Mouse (Mus musculus) mouse embryonic stem cell (cell line): Measurements from ENCODE around the gene Hist1h3d.

Source experiments
- in situ Hi-C, 2 experiments: fragments of 300-500 bp; cut with MboI; formaldehyde crosslinking; loops; 1 replicate in 1 of 2; 3 replicates in 1 of 2; pipeline ENCODE4 v1.14.3; 2019 to 2020; ENCODE audit warnings: low sequenced_read_pairs in 2 of 2, low pct_unique_long_range_greater_than_20kb in 1 of 2, mixed read lengths in 1 of 2; ENCODE audit not compliant: unreplicated experiment in 1 of 2

Hist1h3d gene

DNA sequence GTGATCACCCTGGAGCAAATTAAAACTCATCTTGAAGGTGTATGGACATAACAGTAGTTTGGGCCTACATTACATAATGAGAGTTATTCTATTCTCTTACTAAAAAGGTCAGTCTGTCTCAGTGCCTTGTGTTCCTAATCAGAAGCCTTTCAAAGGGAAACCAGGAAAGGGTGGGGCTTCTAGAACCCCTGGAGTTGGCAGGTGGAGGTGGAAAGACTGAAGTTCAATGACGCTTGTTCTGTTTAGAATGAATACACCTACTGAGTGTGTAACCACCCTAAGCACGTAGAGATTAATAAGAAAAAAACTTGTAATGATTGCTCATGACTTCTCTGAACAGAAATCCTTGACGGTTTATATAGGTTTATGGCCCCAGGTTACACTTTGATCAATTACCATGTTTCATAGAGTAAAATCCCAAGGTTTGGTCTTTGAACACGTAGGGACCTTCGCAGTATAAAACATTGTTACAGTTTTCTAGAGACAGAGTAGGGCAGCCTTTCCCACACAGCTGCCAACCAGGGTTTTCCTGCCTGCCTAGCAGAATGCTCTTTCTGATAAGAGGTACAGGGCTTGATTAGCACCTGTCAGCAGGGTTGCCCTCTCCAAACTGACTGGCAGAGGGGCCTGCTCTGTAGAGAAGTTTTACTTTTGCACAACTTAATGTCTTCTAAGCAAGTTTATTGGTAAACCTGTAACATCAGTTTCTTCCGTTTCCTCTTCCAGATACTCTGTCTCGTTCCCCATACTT is 20.2 kb downstream of the Hist1h3d start:
- in situ Hi-C loops, result loop anchor here (5.0 to 10.0 kb wide), 2 partner anchors 163 to 171 kb away; partner anchors contain the start of gene Abt1 (in 1 of the 2)

DNA sequence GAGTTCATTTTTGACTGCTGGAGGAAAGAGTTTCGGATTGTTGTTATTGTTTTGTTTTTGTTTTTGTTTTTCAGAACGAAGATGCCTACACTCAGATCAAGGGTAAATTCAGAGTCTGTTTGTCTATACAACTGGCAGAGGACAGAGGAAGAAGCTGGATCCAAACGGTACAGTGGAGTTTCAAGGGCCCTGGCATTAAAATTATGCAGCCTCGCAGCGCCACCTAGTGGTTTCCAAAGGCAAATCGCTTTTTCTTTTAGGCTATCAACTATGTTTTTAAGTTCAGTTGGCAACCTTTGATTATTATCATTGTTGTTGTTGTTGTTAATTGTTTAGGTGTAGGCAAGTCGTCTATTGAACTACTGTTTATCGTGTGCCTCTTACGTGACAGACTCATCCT is 22.4 kb downstream of the Hist1h3d start:
- in situ Hi-C loops, result loop anchor here (5.0 to 10.0 kb wide), 2 partner anchors 166 to 173 kb away; partner anchors contain the start of gene Abt1 (in 1 of the 2)

GRCm38 (mm10) chr13:23603182-23603699 is 27.7 kb downstream of the Hist1h3d start:
- in situ Hi-C loops, result loop anchor here in 1 of 2 experiments (25.0 kb wide), 1 partner anchor 291 kb away; no protein-coding TSS in a partner anchor

- in situ Hi-C loops, result loop anchor here in 1 of 2 experiments (25.0 kb wide), 1 partner anchor 292 kb away; no protein-coding TSS in a partner anchor
Measured at GRCm38 (mm10) chr13:23604452-23604851, 28.9 kb downstream of the Hist1h3d start.

- in situ Hi-C loops, result loop anchor here in 1 of 2 experiments (25.0 kb wide), 1 partner anchor 293 kb away; no protein-coding TSS in a partner anchor
Measured at GRCm38 (mm10) chr13:23605052-23605451, 29.5 kb downstream of the Hist1h3d start.

GRCm38 (mm10) chr13:23609209-23609608 is 33.6 kb downstream of the Hist1h3d start:
- in situ Hi-C loops, result loop anchor here in 1 of 2 experiments (25.0 kb wide), 1 partner anchor 297 kb away; no protein-coding TSS in a partner anchor

GRCm38 (mm10) chr13:23609844-23610243 is 34.3 kb downstream of the Hist1h3d start:
- in situ Hi-C loops, result loop anchor here in 1 of 2 experiments (25.0 kb wide), 1 partner anchor 298 kb away; no protein-coding TSS in a partner anchor

DNA sequence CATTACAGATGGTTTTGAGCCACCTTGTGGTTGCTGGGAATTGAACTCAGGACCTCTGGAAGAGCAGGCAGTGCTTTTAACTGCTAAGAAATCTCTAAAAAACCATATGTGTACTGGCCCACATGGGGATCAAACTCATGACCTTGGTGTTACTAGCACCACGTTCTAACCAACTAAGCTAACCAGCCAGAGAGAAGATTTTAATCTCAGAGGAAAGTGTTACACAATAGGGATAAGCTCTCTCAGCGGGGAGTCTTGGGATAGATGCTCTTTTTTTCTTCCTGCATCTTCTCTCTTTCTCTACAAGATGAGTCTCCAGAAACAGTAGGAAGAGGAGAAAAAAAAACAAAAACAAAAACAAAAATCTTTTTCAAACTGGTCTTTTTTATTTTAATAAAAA is 34.8 kb downstream of the Hist1h3d start:
- in situ Hi-C loops, result loop anchor here in 1 of 2 experiments (25.0 kb wide), 1 partner anchor 298 kb away; no protein-coding TSS in a partner anchor

DNA sequence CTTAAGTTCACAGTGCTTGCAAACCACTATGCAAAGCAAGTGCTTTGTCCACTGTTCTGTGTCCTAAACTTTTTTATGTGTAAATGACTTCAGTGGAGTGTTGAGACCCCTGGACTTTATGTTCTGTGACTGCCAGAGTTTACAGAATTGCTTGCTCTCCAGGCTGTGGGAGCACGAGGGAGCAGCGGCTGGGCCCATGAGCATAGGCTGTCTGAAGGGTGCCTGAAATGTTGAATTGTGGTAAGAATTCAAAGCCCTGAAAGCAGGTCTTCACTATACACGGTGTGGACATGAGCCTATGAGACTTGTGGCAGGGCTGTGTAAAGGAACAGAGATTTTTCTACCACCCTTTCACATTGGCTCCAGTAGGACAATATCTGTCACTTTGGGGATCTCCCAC is 36.1 kb downstream of the Hist1h3d start:
- in situ Hi-C loops, result loop anchor here in 1 of 2 experiments (25.0 kb wide), 1 partner anchor 299 kb away; no protein-coding TSS in a partner anchor

- in situ Hi-C loops, result loop anchor here in 1 of 2 experiments (10.0 to 25.0 kb wide), 2 partner anchors 65 to 308 kb away; partner anchors contain the start of genes Hist1h2ac and Hist1h2bc
Measured at GRCm38 (mm10) chr13:23620056-23620732, 44.6 kb downstream of the Hist1h3d start.

GRCm38 (mm10) chr13:23620733-23621531 is 45.4 kb downstream of the Hist1h3d start, which contains the start of gene Hist1h2be:
TSS of gene Hist1h2be (minus strand) at chr13:23621124.
- in situ Hi-C loops, result loop anchor here in 1 of 2 experiments (10.0 to 25.0 kb wide), 2 partner anchors 64 to 309 kb away; partner anchors contain the start of genes Hist1h2ac and Hist1h2bc

- in situ Hi-C loops, result loop anchor here in 1 of 2 experiments (10.0 to 25.0 kb wide), 2 partner anchors 63 to 309 kb away; partner anchors contain the start of genes Hist1h2ac and Hist1h2bc
Measured at GRCm38 (mm10) chr13:23621532-23622174, 46.1 kb downstream of the Hist1h3d start.

DNA sequence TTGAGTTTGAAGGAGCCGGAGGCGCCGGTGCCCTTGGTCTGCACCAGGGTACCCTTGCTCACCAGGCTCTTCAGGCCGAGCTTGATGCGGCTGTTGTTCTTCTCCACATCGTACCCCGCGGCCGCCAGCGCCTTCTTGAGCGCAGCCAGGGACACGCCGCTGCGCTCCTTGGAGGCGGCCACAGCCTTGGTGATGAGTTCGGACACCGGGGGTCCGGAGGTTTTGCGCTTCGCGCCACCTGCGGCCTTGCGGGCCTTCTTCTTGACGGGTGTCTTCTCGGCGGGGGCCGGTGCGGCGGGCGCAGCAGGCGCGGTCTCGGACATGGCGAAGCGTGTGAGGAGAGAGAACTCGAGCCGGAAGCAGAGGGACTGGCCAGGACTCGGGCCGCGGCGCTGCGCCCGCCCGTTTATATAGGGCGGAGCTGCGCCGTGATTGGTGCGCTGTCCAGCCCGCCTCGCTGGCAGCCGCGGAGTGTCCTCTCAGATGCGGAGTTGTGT is 46.7 kb downstream of the Hist1h3d start, which contains the start of gene Hist1h1e:
Hist1h1e (minus strand) TSS at position 384 of the 497 bp plus-strand sequence.
- in situ Hi-C loops, result loop anchor here in 1 of 2 experiments (10.0 to 25.0 kb wide), 2 partner anchors 63 to 310 kb away; partner anchors contain the start of genes Hist1h2ac and Hist1h2bc

GRCm38 (mm10) chr13:23622861-23623450 is 47.4 kb downstream of the Hist1h3d start:
- in situ Hi-C loops, result loop anchor here in 1 of 2 experiments (10.0 to 25.0 kb wide), 2 partner anchors 62 to 311 kb away; partner anchors contain the start of genes Hist1h2ac and Hist1h2bc
